Mouse (Mus musculus) left cerebral cortex, postnatal 10 days (tissue): ENCODE measurements around the gene Gm21958. TPM values are rescaled to one million over a fixed set of nuclear protein-coding genes. Genes with fewer than 3 reads are reported as not detected.
"Not testable (repeated sequence)": the region's sequence is repeated elsewhere in the genome, so short reads cannot be mapped to it uniquely, and the experiment has no call there.

Experiments used
- DNase-seq, 2 experiments: peaks; one replicate each; pipeline ENCODE4 v3.0.0; 2021 to 2022; ENCODE audit warnings: low spot score in 2 of 2, mixed read lengths in 1 of 2; ENCODE audit errors: extremely low spot score in 1 of 2
- intact Hi-C: fragments of 180-260 bp; cut with DNase I; formaldehyde crosslinking; loops from one replicate; pipeline ENCODE4 v1.15.1; 2025
- total RNA-seq, 2 experiments: library from RNA; stranded (reverse); gene quantifications; 2 replicates each; pipeline ENCODE4 v1.2.3; 2021

Gm21958 gene
- total RNA-seq, 2 experiments from 2014 or later: not detected

GRCm38 (mm10) chr3:54728100-54728499 is 13.9 kb upstream of the Gm21958 start:
- no peak for DNase-seq
- intact Hi-C loops: no loop called here

GRCm38 (mm10) chr3:54727588-54727987 is 13.4 kb upstream of the Gm21958 start:
- intact Hi-C loops: no loop called here
- no peak for DNase-seq

- DNase-seq: no peak
- intact Hi-C loops: no loop called here
These were observed 11.2 kb upstream of the Gm21958 start for GRCm38 (mm10) chr3:54725344-54725743.

GRCm38 (mm10) chr3:54723741-54724500 is 9.8 kb upstream of the Gm21958 start:
- no peak for DNase-seq
- intact Hi-C loops: no loop called here

GRCm38 (mm10) chr3:54718947-54719346 is 4.8 kb upstream of the Gm21958 start:
- DNase-seq: no peak

GRCm38 (mm10) chr3:54717348-54717747 is 3.2 kb upstream of the Gm21958 start:
- DNase-seq: no peak
- intact Hi-C loops: no loop called here

More at GRCm38 (mm10) chr3:54718947-54719346, 4.8 kb upstream of the Gm21958 start:
- intact Hi-C loops: no loop called here

- no peak for DNase-seq
- intact Hi-C loops: no loop called here
These were observed 1.3 kb upstream of the Gm21958 start for GRCm38 (mm10) chr3:54715461-54715860.

GRCm38 (mm10) chr3:54708972-54709371 is 5.2 kb downstream of the Gm21958 start:
- intact Hi-C loops: no loop called here
- DNase-seq: no peak

- DNase-seq, intact Hi-C loops: not testable (repeated sequence)
These were observed 10.0 kb downstream of the Gm21958 start for GRCm38 (mm10) chr3:54704106-54704505.

- intact Hi-C loops: no loop called here
- DNase-seq: no peak
These were observed 14.3 kb downstream of the Gm21958 start for GRCm38 (mm10) chr3:54699759-54700301.

GRCm38 (mm10) chr3:54693056-54693415 is 21.1 kb downstream of the Gm21958 start:
- intact Hi-C loops: no loop called here
- no peak for DNase-seq

- DNase-seq: peak; percentile 90 to 95
- intact Hi-C loops: no loop called here
These were observed 21.7 kb downstream of the Gm21958 start, which contains the start of gene Supt20 for GRCm38 (mm10) chr3:54692202-54693055. Supt20 (plus strand) TSS chr3:54692807.

- intact Hi-C loops: no loop called here
- no peak for DNase-seq
These were observed 25.1 kb downstream of the Gm21958 start for GRCm38 (mm10) chr3:54689091-54689490.

- no peak for DNase-seq
- intact Hi-C loops: no loop called here
These were observed 26.9 kb downstream of the Gm21958 start for GRCm38 (mm10) chr3:54687245-54687644.

GRCm38 (mm10) chr3:54685202-54685601 is 29.0 kb downstream of the Gm21958 start:
- intact Hi-C loops: no loop called here

GRCm38 (mm10) chr3:54681310-54682204 is 32.6 kb downstream of the Gm21958 start:
- intact Hi-C loops: no loop called here
- DNase-seq: no peak

More at GRCm38 (mm10) chr3:54685202-54685601, 29.0 kb downstream of the Gm21958 start:
- no peak for DNase-seq

GRCm38 (mm10) chr3:54676818-54677217 is 37.3 kb downstream of the Gm21958 start:
- DNase-seq: peak in 1 of 2 experiments; percentile 17
- intact Hi-C loops: loop anchor here (10.0 kb wide), 1 partner anchor 522 kb away; the partner anchor contains the start of gene Trpc4
